Mouse (Mus musculus) intestine, postnatal 0 days (tissue): ENCODE data around the gene Map3k20. TPM values are rescaled to one million over a fixed set of nuclear protein-coding genes. Genes with fewer than 3 reads are reported as not detected.

Source experiments
- ATAC-seq: fragments of 200-750 bp; cut with Nextera tagmentation; 2 replicates; pipeline ENCODE4 v1.8.0; 2017; ENCODE audit warnings: mild to moderate bottlenecking, moderate TSS enrichment, moderate library complexity
- H3K27ac ChIP-seq: fragments of 300-500 bp; sonication (generic); 2 replicates; pipeline ENCODE4 v1.5.1; 2014; ENCODE audit warnings: mild to moderate bottlenecking, low read depth, low read length, moderate library complexity
- H3K27me3 ChIP-seq: fragments of 300-500 bp; sonication (generic); replicated peaks from 2 replicates; pipeline ENCODE4 v1.6.1; 2014; ENCODE audit warnings: low read length, mixed read lengths; ENCODE audit not compliant: control insufficient read depth, insufficient read depth
- H3K36me3 ChIP-seq: fragments of 300-500 bp; sonication (generic); 2 replicates; pipeline ENCODE4 v1.6.1; 2014; ENCODE audit warnings: mild to moderate bottlenecking, moderate library complexity; ENCODE audit not compliant: control insufficient read depth, insufficient read depth
- H3K4me1 ChIP-seq: fragments of 300-500 bp; sonication (generic); replicated peaks from 2 replicates; pipeline ENCODE4 v1.6.1; 2014; ENCODE audit warnings: antibody characterized with exemption, low read length, mixed read lengths; ENCODE audit not compliant: control insufficient read depth, insufficient read depth
- H3K4me2 ChIP-seq: fragments of 300-500 bp; sonication (generic); replicated peaks from 2 replicates; pipeline ENCODE4 v1.6.1; 2014; ENCODE audit warnings: low read depth, mild to moderate bottlenecking, moderate library complexity
- H3K4me3 ChIP-seq: fragments of 300-500 bp; sonication (generic); 2 replicates; pipeline ENCODE4 v1.5.1; 2014; ENCODE audit warnings: low read depth, low read length
- H3K9ac ChIP-seq: fragments of 300-500 bp; sonication (generic); 2 replicates; pipeline ENCODE4 v1.6.1; 2014; ENCODE audit warnings: mild to moderate bottlenecking, low read depth, low read length
- H3K9me3 ChIP-seq: fragments of 300-500 bp; sonication (generic); 2 replicates; pipeline ENCODE4 v1.6.1; 2016; ENCODE audit warnings: mixed run types; ENCODE audit not compliant: control insufficient read depth
- CTCF ChIP-seq: sonication (generic); IDR thresholded peaks from 2 replicates; pipeline ENCODE4 v1.5.1; 2016; ENCODE audit warnings: low read depth, mild to moderate bottlenecking, control low read depth, antibody characterized with exemption, moderate library complexity
- WGBS: fragments of 180-500 bp; shearing (Covaris S2); extraction: QIAGEN DNeasy Blood & Tissue Kit; methylation state at CpG from one replicate; pipeline ENCODE4 v1.1.7; 2014; 5-methylcytosine and 5-hydroxymethylcytosine counted together
- polyA plus RNA-seq: library from polyadenylated mRNA; unstranded; fragments of >200 nt; fragmentation: Nextera tagmentation; extraction: Ambion mirVana; gene quantifications from 2 replicates; pipeline ENCODE4 v1.2.1, GENCODE M21; 2015

Gene Map3k20
- polyA plus RNA-seq, 1 experiment from 2014 or later: 9.0 TPM

- Histone ChIP-seq H3K4me2 (peak overlapping the region; percentile 39), H3K9me3 (no peaks in the 10 kb centered on the region), H3K4me3 (no peak overlapping the region), H3K36me3 (peaks cover 12% of the 10 kb centered on the region; the same call in 1 of the 2 replicates), H3K9ac (0 out of 2 replicates have a peak overlapping the region, but pooled peaks have one; percentile 5), H3K27ac (peak overlapping the region; percentile 22; the same call in 1 of the 2 replicates), H3K4me1 (peaks cover 5% of the 10 kb centered on the region), H3K27me3 (no peaks in the 10 kb centered on the region)
- TF ChIP-seq CTCF: no peak
- peak; percentile 56; the same call in 1 of the 2 replicates for ATAC-seq
- 7% methylated on average over 6 of the region's 6 CpGs for WGBS
Measured at GRCm38 (mm10) chr2:72369140-72369600, 83.7 kb downstream of the Map3k20 start.

DNA sequence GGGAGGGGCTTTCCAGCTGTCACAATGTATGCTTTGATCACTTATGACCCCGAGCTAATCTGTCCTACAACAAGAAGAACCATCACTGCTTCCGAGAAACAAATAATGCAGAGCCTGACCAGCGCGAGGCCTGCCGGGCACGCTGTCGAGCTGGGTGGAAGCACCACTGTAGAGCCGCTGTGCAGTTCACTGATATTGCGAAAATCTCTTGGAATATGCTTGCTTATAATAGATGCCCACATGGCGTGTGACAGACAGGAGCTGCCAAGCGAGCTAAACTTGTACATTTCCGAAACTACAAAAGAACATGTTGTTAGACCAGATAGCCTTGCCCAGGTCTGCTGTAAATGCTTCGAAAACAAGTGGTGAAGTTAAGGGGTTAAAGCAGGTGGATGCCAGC is 86.7 kb downstream of the Map3k20 start:
- no peak for ATAC-seq
- Histone ChIP-seq H3K9ac (no peak overlapping the region), H3K27me3 (no peaks in the 10 kb centered on the region), H3K9me3 (no peaks in the 10 kb centered on the region), H3K4me1 (no peaks in the 10 kb centered on the region; the same call in 1 of the 2 replicates), H3K4me2 (no peak overlapping the region), H3K27ac (no peak overlapping the region), H3K36me3 (peaks cover 13% of the 10 kb centered on the region; the same call in 1 of the 2 replicates), H3K4me3 (no peak overlapping the region)
- no peak for TF ChIP-seq CTCF
- 89% methylated on average over 13 of the region's 13 CpGs for WGBS

GRCm38 (mm10) chr2:72374076-72374475 is 88.6 kb downstream of the Map3k20 start:
- Histone ChIP-seq H3K27me3 (no peaks in the 10 kb centered on the region), H3K4me1 (no peaks in the 10 kb centered on the region; the same call in 1 of the 2 replicates), H3K27ac (no peak overlapping the region), H3K4me3 (no peak overlapping the region), H3K36me3 (peaks cover 22% of the 10 kb centered on the region), H3K9ac (no peak overlapping the region), H3K4me2 (no peak overlapping the region), H3K9me3 (no peaks in the 10 kb centered on the region)
- ATAC-seq: no peak
- TF ChIP-seq CTCF: no peak
- 66% methylated on average over 3 of the region's 3 CpGs for WGBS

GRCm38 (mm10) chr2:72375877-72376276 is 90.4 kb downstream of the Map3k20 start:
- 59% methylated on average over 3 of the region's 3 CpGs for WGBS
- H3K9me3 ChIP-seq: no peaks in the 10 kb centered on the region
- ATAC-seq: no peak
- no peak overlapping the region for H3K9ac ChIP-seq
- peaks cover 32% of the 10 kb centered on the region for H3K36me3 ChIP-seq
- H3K4me2 ChIP-seq: no peak overlapping the region
- no peaks in the 10 kb centered on the region for H3K4me1 ChIP-seq
- H3K27ac ChIP-seq: no peak overlapping the region
- H3K27me3 ChIP-seq: no peaks in the 10 kb centered on the region
- no peak overlapping the region for H3K4me3 ChIP-seq
- TF ChIP-seq CTCF: no peak

DNA sequence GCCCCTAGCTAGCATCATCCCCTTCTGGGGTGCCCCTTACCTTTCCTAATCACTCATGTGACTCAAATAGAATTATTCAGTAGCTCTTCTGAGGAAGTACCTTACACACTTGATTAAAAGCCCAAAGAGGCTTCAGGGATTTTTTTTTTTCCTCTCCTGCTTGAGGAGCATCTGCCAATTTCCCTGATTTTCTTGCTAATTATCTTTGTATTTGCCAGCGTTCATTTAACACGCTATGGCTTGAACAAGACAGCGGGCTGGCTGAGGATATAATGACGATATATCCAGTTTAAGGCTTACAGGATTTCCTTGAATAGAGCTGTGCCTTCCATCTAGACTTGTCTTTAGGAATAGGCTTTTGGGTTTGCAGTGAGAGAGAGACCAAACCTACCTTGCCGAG is 91.5 kb downstream of the Map3k20 start:
- Histone ChIP-seq H3K27me3 (no peaks in the 10 kb centered on the region), H3K4me2 (no peak overlapping the region), H3K27ac (no peak overlapping the region), H3K4me3 (no peak overlapping the region), H3K9ac (no peak overlapping the region), H3K4me1 (no peaks in the 10 kb centered on the region), H3K36me3 (peaks cover 28% of the 10 kb centered on the region), H3K9me3 (no peaks in the 10 kb centered on the region)
- TF ChIP-seq CTCF: no peak
- WGBS: 97% methylated on average over 5 of the region's 5 CpGs
- ATAC-seq: no peak

DNA sequence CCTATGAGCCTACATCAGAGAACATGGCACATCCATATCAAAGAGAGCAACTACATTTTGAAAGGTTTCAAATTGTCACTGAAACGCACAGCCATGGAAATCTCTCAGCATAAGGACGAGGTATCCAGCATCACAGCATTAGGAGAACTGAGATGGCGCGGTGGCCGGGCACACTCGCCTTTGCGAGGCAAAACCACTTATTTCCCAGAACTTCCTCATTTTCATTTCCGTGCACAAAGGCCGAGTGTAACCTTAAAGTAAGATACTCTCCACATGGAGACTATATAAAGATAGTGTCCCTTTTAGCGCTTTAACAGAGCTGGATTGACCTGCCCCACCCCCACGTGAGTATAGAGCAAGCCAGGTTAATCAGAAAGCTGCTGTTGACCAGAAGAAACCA is 94.0 kb downstream of the Map3k20 start:
- Histone ChIP-seq H3K4me1 (no peaks in the 10 kb centered on the region), H3K27me3 (no peaks in the 10 kb centered on the region), H3K27ac (no peak overlapping the region), H3K36me3 (peaks cover 23% of the 10 kb centered on the region), H3K4me2 (no peak overlapping the region), H3K9ac (no peak overlapping the region), H3K4me3 (no peak overlapping the region), H3K9me3 (no peaks in the 10 kb centered on the region)
- ATAC-seq: no peak
- TF ChIP-seq CTCF: no peak
- 94% methylated on average over 11 of the region's 11 CpGs for WGBS

DNA sequence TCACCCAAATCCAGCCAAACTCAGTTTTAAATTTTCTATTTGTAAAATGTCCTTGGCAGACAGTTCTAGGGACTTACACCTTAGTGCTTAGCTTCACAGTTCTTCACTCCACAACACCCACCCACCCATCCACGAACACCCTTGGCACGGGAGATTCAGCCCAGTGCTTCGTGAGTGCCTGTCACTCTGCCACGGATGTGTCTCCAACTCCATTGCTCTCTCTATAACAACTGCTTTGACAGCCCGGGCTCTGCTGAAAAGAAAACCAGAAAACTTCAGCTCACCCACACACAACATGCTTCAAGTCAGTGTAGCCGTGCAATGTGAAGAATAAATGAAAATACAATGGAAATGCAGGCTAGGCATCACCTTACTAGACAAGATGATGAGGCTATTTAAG is 97.2 kb downstream of the Map3k20 start:
- Histone ChIP-seq H3K9ac (no peak overlapping the region), H3K36me3 (peaks cover 20% of the 10 kb centered on the region), H3K27me3 (no peaks in the 10 kb centered on the region), H3K4me2 (no peak overlapping the region), H3K27ac (no peak overlapping the region), H3K9me3 (no peaks in the 10 kb centered on the region), H3K4me1 (no peaks in the 10 kb centered on the region), H3K4me3 (no peak overlapping the region)
- no peak for TF ChIP-seq CTCF
- ATAC-seq: no peak
- 83% methylated on average over 6 of the region's 6 CpGs for WGBS
